Mouse (Mus musculus) kidney, adult 2 months (tissue): ENCODE results near the gene Bcl2l12. TPM values are rescaled to one million over a fixed set of nuclear protein-coding genes. Genes with fewer than 3 reads are reported as not detected.

Experiments
- DNase-seq: peaks from one replicate; pipeline ENCODE4 v3.0.0; 2021
- H3K27ac ChIP-seq: fragments of 200-500 bp; 2 replicates; pipeline ENCODE4 v1.5.1; 2012; ENCODE audit warnings: low read depth, low read length, control low read depth, inconsistent platforms; ENCODE audit not compliant: insufficient read depth
- H3K27me3 ChIP-seq: fragments of 200-500 bp; replicated peaks from 2 replicates; pipeline ENCODE4 v1.6.1; 2012; ENCODE audit warnings: mild to moderate bottlenecking, moderate library complexity, low read length, inconsistent platforms; ENCODE audit not compliant: control insufficient read depth, insufficient read depth
- H3K36me3 ChIP-seq: fragments of 200-500 bp; 2 replicates; pipeline ENCODE4 v1.6.1; 2012; ENCODE audit warnings: mild to moderate bottlenecking, moderate library complexity, low read length, inconsistent platforms; ENCODE audit not compliant: control insufficient read depth, insufficient read depth
- H3K4me1 ChIP-seq: fragments of 200-500 bp; 2 replicates; pipeline ENCODE4 v1.6.1; 2011; ENCODE audit warnings: low read length; ENCODE audit not compliant: control insufficient read depth, insufficient read depth
- H3K4me3 ChIP-seq: fragments of 200-500 bp; 2 replicates; pipeline ENCODE4 v1.5.1; 2011; ENCODE audit warnings: mild to moderate bottlenecking, low read depth, low read length, control low read depth; ENCODE audit not compliant: insufficient read depth
- CTCF ChIP-seq: fragments of 200-500 bp; conservative IDR thresholded peaks from 2 replicates; pipeline ENCODE4 v1.5.1; 2011; ENCODE audit warnings: low read depth, mild to moderate bottlenecking, control low read depth, low read length, moderate library complexity, mixed read lengths; ENCODE audit not compliant: insufficient read depth, insufficient read length
- POLR2A ChIP-seq: fragments of 200-500 bp; IDR thresholded peaks from one replicate; pipeline ENCODE4 v1.6.1; 2011; ENCODE audit warnings: low read depth, low read length, control low read depth
- WGBS: fragments of 180-500 bp; shearing (Covaris S2); methylation state at CpG from one replicate; pipeline ENCODE4 v1.1.7; 2018; 5-methylcytosine and 5-hydroxymethylcytosine counted together
- polyA plus RNA-seq: library from polyadenylated mRNA; depleted of rRNA; stranded (reverse); fragments of >200 nt; gene quantifications from 2 replicates; pipeline ENCODE4 v1.2.3, GENCODE M21; 2012

Bcl2l12 gene
- polyA plus RNA-seq, 1 experiment: 20.0 TPM

- Histone ChIP-seq H3K27ac (no peak overlapping the region), H3K4me1 (no peaks in the 10 kb centered on the region), H3K36me3 (peaks cover 2% of the 10 kb centered on the region), H3K27me3 (no peaks in the 10 kb centered on the region), H3K4me3 (no peak overlapping the region)
- TF ChIP-seq CTCF (no peak), POLR2A (no peak)
- WGBS: 91% methylated on average over 19 of the region's 19 CpGs
- no peak for DNase-seq
Observed at GRCm38 (mm10) chr7:45008411-45008810, 9.9 kb upstream of the Bcl2l12 start.

- no peak overlapping the region for H3K4me3 ChIP-seq
- no peak overlapping the region for H3K27ac ChIP-seq
- no peak for DNase-seq
- H3K36me3 ChIP-seq: peaks cover 2% of the 10 kb centered on the region
- 94% methylated on average over 30 of the region's 30 CpGs for WGBS
- no peaks in the 10 kb centered on the region for H3K4me1 ChIP-seq
- no peaks in the 10 kb centered on the region for H3K27me3 ChIP-seq
- no peak for TF ChIP-seq POLR2A
- TF ChIP-seq CTCF: no peak
Observed at GRCm38 (mm10) chr7:45007846-45008245, 9.3 kb upstream of the Bcl2l12 start.

GRCm38 (mm10) chr7:45007141-45007540 is 8.6 kb upstream of the Bcl2l12 start:
- Histone ChIP-seq H3K36me3 (peaks cover 2% of the 10 kb centered on the region), H3K27me3 (no peaks in the 10 kb centered on the region), H3K4me3 (no peak overlapping the region), H3K27ac (no peak overlapping the region), H3K4me1 (no peaks in the 10 kb centered on the region)
- TF ChIP-seq CTCF (no peak), POLR2A (no peak)
- no peak for DNase-seq
- WGBS: 93% methylated on average over 29 of the region's 29 CpGs

GRCm38 (mm10) chr7:45006503-45006902 is 8.0 kb upstream of the Bcl2l12 start:
- DNase-seq: no peak

GRCm38 (mm10) chr7:45005321-45005992 is 6.9 kb upstream of the Bcl2l12 start:
- Histone ChIP-seq H3K4me3 (no peak overlapping the region), H3K27ac (no peak overlapping the region), H3K36me3 (peaks cover 4% of the 10 kb centered on the region), H3K4me1 (no peaks in the 10 kb centered on the region), H3K27me3 (no peaks in the 10 kb centered on the region)
- DNase-seq: no peak
- WGBS: 86% methylated on average over 6 of the region's 6 CpGs
- no peak for TF ChIP-seq POLR2A

More at GRCm38 (mm10) chr7:45006503-45006902, 8.0 kb upstream of the Bcl2l12 start:
- Histone ChIP-seq H3K36me3 (peaks cover 2% of the 10 kb centered on the region), H3K27me3 (no peaks in the 10 kb centered on the region), H3K27ac (no peak overlapping the region), H3K4me3 (no peak overlapping the region), H3K4me1 (no peaks in the 10 kb centered on the region)
- no peak for TF ChIP-seq CTCF
- no peak for TF ChIP-seq POLR2A
- 92% methylated on average over 12 of the region's 12 CpGs for WGBS

GRCm38 (mm10) chr7:45004546-45004945 is 6.0 kb upstream of the Bcl2l12 start:
- Histone ChIP-seq H3K4me3 (no peak overlapping the region), H3K27ac (no peak overlapping the region), H3K4me1 (peaks cover 2% of the 10 kb centered on the region; the same call in 1 of the 2 replicates), H3K27me3 (no peaks in the 10 kb centered on the region), H3K36me3 (peaks cover 4% of the 10 kb centered on the region)
- DNase-seq: no peak
- WGBS: 64% methylated on average over 3 of the region's 3 CpGs
- no peak for TF ChIP-seq CTCF
- no peak for TF ChIP-seq POLR2A

- Histone ChIP-seq H3K4me3 (no peak overlapping the region), H3K27ac (no peak overlapping the region), H3K36me3 (peaks cover 4% of the 10 kb centered on the region), H3K4me1 (peaks cover 6% of the 10 kb centered on the region; the same call in 1 of the 2 replicates), H3K27me3 (no peaks in the 10 kb centered on the region)
- no peak for DNase-seq
- 81% methylated on average over 7 of the region's 7 CpGs for WGBS
- TF ChIP-seq CTCF (no peak), POLR2A (no peak)
Observed at GRCm38 (mm10) chr7:45002440-45002839, 3.9 kb upstream of the Bcl2l12 start.
